Mouse (Mus musculus) CD8-positive naive resting alpha-beta T cell, adult 2 months (primary cell): ENCODE data around the gene Olfr9.
"Not testable (repeated sequence)": the region's sequence is repeated elsewhere in the genome, so short reads cannot be mapped to it uniquely, and the experiment has no call there.

Source experiments
- DNase-seq, 2 experiments: peaks; one replicate each; pipeline ENCODE4 v3.0.0; 2022; ENCODE audit warnings: low read depth in 2 of 2, low spot score in 2 of 2

The Olfr9 gene

DNA sequence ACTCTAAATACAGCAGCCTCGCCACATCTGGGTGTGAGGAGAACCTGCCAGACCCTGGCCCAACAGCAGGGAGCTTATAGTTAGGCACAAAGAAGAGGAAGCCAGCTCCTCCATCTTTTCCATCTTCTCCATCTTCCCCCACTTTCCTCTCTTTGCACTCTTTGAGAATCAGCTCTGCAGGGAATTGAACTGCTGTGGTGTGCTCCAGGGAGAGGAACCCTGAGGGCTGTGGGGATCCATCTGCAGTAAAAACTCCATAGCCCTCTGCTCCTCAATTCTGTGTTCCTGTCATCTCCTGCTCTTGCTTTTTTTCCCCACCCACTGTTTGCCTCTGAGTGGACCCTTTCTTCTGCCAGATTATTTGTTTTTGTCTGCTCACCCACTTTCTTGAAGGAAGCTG, at the start of gene Olfr9:
Gene Olfr9 (plus strand): TSS at position 301 of the 400 bp plus-strand sequence.
- not testable (repeated sequence) for DNase-seq

DNA sequence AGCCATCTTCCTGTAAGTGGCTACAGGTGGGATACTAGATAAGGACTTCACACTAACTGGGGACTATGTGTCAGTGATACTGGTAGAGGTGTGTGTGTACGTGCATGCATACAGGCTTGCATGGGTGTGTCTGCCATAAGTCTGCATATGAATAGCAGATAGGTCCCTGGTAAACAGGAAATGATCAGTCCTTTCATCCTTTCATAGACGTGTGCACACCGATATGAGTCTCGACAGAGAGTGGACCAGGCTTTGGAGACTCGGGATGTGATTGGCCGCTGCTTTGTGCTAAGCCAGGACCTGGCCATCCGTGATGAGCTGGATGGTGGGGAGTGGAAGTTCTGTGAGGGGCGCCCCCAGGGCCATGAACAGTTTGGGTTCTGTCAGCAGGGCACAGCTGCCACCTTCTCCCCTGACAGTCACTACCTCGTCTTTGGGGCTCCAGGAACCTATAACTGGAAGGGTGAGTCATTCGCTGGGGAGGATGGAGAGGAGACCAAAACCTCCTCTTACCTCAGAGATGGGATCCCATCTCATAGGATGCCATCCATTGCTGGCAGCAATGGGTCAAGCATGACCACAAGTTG, 48.7 kb upstream of the Olfr9 start:
- no peak for DNase-seq

DNA sequence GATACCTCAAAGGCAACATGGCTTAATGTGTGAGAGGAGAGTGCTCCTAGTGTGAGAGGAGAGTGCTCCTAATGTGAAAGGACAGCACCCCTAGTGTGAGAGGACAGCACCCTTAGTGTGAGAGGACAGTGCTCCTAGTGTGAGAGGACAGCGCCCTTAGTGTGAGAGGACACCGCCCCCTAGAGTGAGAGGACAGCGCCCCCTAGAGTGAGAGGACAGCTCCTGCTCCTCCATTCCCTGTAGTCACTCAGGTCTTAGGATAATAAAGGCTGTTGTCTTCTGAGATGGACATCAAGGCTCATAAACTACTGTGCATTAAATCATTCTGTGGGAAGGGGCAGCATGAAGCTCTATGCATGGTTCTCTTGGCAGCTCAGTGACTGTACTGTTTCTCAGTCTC, 43.6 kb upstream of the Olfr9 start:
- DNase-seq: peak in 1 of 2 experiments; percentile 25

DNA sequence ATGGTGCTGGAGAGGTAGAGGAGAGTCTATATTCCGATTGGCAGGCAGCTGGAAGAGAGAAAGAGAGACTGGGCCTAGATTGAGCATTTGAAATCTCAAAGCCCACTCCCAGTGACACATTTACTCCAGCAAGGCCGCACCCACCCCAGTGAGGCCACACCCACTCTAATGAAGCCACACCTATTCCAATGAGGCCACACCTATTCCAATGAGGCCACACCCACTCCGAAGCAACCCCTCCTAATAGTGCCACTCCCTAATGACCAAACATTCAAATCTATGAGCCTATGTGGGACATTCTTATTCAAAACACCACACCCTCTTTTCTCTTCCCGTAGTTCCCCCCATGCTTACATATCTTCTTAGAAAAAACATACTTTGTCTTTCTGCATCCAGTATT, 41.7 kb upstream of the Olfr9 start:
- DNase-seq: no peak

GRCm38 (mm10) chr10:128950208-128950887, 38.9 kb upstream of the Olfr9 start:
- DNase-seq: no peak

DNA sequence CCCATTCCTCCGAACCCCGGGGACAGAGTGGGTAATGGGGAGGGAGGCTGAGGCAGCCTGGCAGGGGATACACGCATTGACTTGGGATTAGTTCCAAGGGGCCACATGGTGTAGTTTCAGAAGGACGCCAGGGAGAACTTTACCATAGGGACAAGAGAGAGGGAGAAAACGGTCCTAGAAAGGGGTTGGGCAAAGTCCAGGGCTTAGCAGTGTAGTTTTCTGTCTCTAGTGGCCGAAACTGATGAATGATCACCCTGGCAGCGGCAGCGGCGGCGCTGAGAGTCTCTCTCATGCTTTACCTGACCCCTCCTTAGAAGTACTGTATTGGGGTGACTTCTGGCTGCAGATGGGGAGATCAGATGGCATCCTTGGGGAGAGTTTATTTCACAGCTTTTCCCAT, 30.9 kb upstream of the Olfr9 start:
- DNase-seq: no peak

DNA sequence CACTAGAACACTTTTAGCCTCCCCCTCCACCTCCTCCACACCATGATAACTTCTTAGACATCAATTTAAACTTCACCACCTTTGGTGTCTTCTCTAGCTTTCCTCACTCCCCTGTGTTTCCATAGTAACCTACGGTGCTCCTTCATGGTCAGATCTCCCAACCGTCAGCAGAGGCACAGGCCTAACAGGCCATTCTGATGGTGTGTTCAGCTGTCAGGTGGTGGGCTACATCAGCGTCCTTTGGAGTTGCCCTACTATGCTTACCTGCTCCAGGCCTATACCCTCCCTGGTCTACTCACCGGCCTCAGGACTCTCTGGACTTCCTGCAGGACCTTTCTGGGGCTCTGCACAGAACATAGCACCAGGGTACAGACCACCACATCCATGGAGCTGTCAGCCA, 29.1 kb upstream of the Olfr9 start:
- DNase-seq: no peak

- no peak for DNase-seq
These were observed 28.3 kb upstream of the Olfr9 start, which contains the start of gene Mettl7b for GRCm38 (mm10) chr10:128960590-128961584. TSS of gene Mettl7b (minus strand) at chr10:128960988.

- no peak for DNase-seq
These were observed 24.3 kb upstream of the Olfr9 start for GRCm38 (mm10) chr10:128964961-128965360.

DNA sequence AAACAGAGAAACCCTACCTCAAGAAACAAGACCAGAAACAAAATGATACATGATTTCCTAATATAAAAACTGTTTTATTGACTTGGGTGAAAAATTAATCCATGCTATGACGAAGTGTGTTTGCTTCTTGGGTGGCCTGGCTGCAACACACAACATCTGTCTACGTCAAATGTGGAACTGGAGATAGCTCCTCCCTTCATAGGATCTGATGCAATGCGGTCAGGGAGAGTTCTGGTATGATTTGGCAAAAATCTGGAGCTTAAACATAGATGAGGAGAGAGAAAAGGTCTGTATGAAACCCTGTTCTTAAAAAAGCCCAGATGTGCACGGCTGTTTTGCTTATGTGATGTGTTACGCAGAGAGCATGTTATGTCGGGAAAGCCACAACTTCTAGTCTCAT, 23.4 kb upstream of the Olfr9 start:
- no peak for DNase-seq

GRCm38 (mm10) chr10:128968341-128968749, 20.9 kb upstream of the Olfr9 start:
- no peak for DNase-seq

DNA sequence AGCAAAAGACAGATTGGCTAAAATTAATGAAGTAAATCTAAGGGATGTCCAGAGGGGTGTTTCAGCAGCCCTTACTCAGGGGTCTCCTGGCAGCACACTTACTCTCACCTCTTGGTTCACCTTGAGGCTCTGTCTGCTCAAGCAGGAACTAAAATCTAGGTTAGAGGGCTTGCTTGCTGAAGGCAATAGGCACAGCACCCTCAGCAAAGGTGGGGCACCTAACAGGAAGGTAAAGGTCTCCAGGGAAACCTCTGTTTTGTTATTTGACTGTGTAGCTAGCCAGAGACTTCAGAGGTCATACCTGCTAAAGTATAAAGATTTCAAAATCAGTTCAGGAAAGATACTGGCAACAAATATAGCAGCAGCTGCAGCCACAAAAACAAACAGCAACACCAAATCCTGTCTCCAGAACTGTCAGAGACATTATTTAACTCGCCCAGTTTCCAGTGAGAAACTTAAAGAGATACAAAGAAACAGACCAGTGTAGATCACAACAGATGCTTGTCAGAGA, 18.4 kb upstream of the Olfr9 start:
- DNase-seq: no peak

DNA sequence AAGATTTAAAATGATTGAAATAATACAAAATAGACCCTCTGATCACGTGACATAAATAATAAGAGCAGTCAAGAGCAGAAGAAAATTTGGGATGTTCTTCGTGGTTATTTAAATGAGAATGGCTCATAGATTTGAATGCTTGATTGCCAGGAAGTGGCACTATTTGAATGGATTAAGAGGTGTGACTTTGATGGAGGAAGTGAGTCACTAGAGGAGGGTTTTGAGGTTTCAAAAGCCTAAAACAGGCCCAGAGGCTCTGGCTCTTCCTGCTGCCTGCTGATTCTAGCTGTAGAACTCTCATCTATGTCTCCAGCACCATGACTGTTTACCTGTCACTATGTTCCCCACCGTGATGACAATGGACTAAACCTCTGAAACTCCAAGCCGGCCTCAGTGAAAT, 16.4 kb upstream of the Olfr9 start:
- DNase-seq: no peak

GRCm38 (mm10) chr10:128976395-128976794, 12.8 kb upstream of the Olfr9 start:
- DNase-seq: no peak

DNA sequence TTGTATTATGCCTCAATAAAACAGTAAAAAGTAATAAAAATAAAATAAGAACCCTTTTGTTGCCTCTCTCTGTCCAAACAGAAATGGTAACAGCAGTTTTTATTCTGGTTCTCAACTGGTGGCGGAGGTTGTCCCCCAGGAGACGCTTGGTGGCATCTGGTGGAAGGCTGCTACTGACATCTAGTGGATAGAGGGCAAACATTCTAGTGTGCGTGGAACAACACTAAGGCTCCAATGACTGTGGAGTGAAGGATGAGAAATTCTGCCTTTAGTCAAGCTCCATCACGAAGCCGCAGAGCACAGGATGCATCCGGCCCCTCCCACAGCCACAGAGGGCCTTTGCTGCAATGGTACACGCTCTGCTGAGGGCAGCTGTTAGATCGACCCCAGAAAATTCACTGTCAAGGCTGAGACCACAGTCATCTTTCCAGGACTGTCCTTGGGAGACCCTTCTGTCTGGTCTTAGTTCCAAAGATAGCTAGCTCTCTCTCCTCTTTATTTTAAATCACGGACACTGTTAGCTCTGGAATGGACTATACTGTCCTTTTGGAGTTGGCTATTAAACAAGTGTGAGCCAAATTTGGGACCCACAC, 11.6 kb upstream of the Olfr9 start:
- DNase-seq: peak; percentile 41 to 51

DNA sequence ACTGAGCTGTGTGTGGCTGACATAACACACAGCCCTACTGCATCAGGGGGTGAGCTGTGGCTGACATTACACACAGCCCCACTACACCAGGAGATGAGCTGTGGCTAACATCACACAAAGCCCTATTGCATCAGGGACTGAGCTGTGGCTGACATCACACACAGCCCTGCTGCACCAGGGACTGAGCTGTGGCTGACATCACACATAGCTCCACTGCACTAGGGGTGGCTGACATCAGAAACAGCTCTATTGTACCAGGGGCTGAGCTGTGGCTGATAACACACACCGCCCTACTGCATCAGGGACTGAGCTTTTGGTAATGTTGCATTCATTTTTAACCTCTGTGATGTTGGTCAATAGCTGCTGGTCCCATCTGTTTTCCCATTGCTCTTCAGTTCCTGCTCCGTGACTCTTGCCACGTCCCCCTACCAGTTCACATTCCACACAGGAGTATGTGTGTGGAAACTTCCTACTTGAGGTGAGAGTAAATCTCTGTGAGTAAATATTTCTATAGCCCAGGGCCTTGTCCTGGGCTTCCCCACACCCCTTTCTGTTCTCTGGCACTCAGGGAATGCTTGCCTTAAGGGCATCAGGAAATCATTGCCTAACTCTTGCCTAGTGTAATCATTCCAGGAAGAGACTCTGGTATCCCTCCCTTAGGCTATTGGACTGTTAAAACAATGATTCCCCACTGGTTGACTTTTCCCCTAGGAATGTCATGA, 8.4 kb upstream of the Olfr9 start:
- DNase-seq: no peak

DNA sequence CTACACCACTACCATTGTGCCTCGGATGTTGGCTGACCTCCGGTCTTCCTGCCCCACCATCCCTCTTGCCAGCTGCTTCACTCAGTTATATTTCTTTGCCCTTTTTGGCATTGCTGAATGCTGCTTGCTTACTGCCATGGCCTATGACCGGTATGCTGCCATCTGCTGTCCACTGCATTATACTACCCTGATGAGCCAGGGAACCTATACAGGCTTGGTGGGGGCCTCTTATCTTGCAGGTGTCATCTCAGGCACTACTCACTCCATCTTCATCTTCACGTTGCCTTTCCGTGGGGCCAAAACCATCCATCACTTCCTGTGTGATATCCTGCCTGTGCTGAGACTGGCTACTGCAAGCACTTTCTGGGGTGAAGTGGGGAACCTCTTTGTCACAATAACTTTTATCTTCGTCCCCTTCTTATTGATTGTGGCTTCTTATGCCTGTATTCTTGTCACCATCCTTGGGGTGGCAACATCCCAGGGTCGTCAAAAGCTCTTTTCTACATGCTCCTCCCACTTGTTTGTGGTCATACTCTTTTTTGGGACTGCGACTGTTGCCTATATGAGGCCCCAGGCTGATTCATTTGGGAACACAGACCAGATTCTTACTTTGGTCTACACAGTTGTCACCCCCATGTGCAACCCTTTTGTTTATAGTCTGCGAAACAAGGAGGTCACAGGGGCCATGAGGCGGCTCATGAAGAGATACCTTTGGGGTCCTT, 1.1 kb downstream of the Olfr9 start:
- DNase-seq: peak; percentile 42 to 43

GRCm38 (mm10) chr10:128990994-128991393, 1.8 kb downstream of the Olfr9 start:
- DNase-seq: peak; percentile 72 to 76

GRCm38 (mm10) chr10:128995796-128996195, 6.6 kb downstream of the Olfr9 start:
- no peak for DNase-seq

GRCm38 (mm10) chr10:128996523-128997040, 7.4 kb downstream of the Olfr9 start:
- DNase-seq: no peak
